Mouse (Mus musculus) heart, postnatal 14 days (tissue): ENCODE results near the gene Wbp2nl. TPM values are rescaled to one million over a fixed set of nuclear protein-coding genes. Genes with fewer than 3 reads are reported as not detected.
"Not testable (repeated sequence)": the region's sequence is repeated elsewhere in the genome, so short reads cannot be mapped to it uniquely, and the experiment has no call there.

Experiments used
- DNase-seq, 2 experiments: peaks; one replicate each; pipeline ENCODE4 v3.0.0; 2021 to 2022
- intact Hi-C: fragments of 180-260 bp; cut with DNase I; formaldehyde crosslinking; loops from one replicate; pipeline ENCODE4 v1.15.1; 2025
- total RNA-seq, 2 experiments: library from RNA; stranded (reverse); gene quantifications; 2 replicates each; pipeline ENCODE4 v1.2.3; 2021

Gene Wbp2nl
- total RNA-seq, 2 experiments from 2014 or later: not detected

DNA sequence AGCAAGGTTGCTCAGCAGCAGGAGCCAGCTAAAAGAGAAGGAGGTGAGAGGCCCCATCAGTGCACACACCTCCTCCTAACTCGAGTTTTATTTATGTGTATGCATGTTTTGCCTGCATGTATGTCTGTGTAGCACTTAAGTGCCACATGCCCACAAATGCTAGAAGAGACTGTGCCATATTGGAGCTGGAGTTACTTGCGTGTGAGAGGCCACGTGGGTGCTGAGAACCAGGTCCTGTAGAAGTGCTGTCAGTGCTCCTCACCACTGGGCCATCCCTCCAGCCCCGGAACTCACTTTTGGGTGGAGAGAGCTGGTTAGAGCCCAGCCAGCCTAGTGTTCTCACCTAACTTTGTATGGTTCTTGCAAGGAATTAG is 48.5 kb downstream of the Wbp2nl start:
- no peak for DNase-seq

DNA sequence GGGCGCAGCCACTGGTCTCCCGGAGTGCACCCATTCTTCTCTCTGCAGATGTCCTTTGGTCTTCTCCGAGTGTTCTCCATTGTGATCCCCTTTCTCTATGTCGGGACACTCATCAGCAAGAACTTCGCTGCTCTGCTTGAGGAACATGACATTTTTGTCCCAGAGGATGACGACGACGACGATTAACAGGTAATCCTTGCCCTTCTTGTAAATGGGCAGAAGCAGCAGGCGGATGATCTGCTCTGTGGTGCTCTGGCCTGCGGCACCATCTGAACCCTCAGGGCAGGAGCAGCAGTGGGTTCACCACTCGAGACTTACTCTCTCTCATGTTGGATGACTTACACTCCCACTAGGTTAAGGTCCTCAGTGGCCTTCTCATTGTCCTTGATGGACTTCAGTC is 49.1 kb downstream of the Wbp2nl start:
- intact Hi-C loops: no loop called here

More for the DNA sequence above, 48.5 kb downstream of the Wbp2nl start:
- intact Hi-C loops: no loop called here

DNA sequence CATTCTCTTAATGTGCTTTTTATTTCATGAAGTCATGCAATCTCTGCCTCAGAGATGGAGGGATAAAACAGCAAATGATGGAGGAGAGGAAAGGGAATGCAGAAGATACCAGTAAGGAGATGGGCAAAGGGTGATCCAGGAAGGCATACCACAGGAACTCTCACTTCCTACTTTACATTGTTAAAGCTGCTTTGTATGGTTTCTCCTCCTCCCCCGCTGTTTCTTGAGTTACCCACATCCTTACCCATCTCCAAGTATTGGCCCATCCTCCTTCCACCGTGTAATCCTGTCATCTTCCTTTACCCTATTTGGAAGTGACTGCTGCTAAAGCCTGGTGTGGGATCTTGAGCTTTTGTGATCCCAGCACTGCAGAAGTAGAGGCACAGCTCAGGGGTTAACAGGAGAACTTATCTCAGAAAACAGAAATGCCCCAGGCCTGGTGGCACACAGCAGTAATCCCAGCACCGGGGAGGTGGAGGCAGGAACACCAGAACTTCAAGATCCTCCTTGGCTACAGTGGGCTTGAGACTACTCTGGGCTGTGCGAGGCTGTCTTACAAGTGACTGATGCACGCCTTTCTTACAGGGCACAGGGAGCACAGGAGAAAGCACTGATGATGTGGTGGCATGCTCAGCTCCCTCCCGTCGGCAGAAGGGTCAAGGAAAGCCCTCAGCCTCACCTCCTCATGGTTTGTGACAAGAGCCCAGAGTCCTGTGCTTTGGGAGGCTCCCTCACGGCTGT is 49.7 kb downstream of the Wbp2nl start:
- no peak for DNase-seq
- intact Hi-C loops: no loop called here

More for the DNA sequence above, 49.1 kb downstream of the Wbp2nl start:
- DNase-seq: no peak

DNA sequence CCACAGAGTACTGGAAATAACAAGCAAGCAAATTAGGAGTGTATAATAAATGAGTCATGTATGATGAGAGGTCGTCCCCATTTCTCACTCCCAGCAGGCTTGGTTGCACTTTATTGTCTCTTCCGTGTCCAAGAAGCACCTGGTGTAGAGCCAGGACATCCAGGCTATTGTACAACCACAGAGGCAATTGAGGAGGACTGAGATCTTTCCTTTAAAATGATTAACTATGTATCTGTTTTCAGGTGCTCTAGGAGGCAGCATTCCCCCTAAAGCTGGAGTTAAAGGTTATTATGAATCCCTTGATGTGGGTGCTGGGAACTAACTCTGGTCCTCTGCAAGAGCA is 50.2 kb downstream of the Wbp2nl start:
- no peak for DNase-seq
- intact Hi-C loops: no loop called here

DNA sequence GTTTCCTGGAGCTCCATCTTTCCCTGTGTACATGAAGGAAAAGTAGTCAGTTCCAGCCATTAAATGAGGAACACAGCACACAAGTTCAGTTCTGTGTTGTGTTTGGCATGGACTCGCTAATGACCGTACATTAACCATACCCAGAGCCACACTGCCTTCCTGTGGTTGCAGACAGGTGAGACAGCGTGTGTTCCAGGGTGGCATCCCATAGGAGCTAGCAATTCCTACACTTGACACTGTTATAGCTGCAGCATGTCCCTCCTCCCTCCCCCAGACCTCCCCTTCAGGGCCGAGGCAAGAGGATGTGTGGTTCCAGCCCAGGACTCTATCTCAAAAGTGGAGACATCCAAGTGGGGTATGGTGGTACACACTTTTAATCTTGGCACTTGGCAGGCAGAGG is 51.6 kb downstream of the Wbp2nl start:
- no peak for DNase-seq
- intact Hi-C loops: no loop called here

DNA sequence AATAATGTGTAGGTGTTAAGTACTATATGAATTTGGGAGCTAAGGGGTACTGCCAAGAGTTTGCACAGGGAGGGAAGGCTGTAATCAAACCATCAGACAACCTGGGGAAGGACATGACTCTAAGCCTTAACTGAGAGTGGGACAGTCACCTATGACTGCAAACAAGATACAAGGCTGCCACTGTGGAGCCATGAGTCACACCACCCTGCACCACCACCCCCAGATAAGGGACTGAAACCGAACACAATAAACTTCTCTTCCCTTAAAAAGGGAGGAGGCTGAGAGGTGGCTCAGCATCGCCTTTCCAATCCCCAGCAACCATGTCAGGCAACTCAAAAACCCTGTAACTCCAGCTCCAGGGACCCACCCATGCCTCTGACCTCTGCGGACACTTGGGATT is 52.7 kb downstream of the Wbp2nl start:
- intact Hi-C loops: no loop called here
- DNase-seq: no peak

DNA sequence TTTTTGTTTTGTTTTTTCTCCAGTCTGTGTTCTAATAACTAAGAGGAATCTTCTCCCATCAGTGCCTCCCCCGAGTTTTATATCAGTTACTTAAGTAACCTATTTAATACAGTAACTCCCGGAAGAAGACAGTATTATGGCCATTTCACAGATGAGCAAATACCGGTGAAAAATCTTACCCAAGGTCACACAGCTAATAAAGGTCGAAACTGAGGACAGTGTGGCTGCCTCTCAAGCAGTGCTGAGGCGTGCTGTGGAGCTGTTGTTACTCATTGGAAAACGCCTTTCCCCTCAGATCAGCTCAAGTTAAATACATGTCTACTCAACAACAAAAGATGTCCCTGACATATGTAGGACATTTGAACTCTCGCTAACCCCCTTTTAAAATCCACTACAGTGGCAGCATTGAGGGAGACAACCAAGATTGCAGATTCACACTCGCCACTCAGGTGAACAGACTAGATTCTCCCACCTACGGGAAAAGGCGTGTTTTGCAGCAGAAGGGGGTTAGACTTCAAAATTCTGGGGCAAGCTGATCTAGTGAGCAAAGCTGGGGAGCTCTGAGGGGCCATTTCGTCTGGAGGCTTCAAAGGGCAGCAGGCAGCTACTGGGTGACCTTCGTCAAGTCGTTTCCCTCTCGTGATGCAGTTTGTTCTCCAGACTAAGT is 54.5 kb downstream of the Wbp2nl start:
- DNase-seq: no peak
- intact Hi-C loops: no loop called here

DNA sequence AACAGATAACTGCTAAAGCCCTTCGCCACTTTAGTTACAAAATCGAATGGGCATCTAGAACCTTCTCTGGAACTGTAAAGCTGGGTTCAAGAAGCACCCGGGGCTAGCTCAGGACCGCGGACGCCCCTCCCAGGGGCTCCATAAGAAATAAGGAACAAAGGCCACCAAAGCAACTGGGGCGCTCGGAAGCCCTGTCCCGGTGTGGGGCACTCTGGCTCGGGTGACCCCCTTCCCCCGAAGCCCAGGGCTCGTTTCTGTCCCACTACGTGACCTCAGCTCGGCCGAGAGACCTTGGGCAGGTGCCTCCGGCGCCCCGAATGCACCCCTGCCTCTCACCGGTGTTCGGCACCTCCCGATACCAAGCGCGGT is 55.0 kb downstream of the Wbp2nl start:
- no peak for DNase-seq
- intact Hi-C loops: loop anchor here (2.0 kb wide), 1 partner anchor 63 kb away; no protein-coding TSS in a partner anchor

DNA sequence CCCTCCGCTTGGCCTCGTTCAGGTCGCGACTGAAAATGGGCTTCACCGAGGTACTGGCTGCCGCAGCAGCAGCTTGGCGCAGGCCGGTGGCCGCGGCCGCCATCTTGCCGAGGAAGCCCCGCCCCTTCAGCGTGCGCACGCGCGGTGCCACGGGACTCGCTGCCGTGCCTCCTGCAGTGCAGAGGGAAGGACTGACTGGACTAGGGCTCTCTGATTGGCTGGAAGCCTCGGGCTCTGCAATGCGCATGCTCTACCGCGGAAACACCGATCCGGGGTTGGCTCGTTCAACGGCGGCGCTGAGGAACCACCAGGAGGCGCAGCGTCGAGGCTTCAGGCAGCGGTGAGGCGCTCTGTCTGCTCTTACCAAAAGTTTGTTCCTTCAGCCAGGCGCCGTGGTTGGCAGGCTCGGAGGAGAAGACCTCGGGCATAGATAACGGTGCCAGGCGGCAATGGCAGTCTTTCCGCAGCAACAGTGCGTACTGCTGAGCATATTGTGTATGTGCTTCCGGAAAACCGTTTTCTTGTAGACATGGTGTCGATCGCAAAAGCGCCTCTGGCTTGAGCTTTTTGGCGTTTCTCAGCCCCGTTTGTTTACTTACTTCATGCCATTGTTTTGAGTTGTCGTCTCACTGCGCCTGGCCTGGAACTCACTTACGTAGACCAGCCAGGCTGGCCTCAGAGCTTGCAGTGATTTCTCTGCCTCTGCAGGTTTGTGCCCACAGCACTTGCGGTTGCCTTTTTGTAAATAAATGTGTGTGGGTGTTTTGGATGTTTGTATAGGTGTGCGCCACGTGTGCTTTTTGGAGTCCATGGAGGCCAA is 55.6 kb downstream of the Wbp2nl start, which contains the start of gene Ndufa6:
Gene Ndufa6 (minus strand): TSS at position 197 of the 820 bp plus-strand sequence.
- intact Hi-C loops: loop anchor here (2.0 kb wide), 1 partner anchor 62 kb away; no protein-coding TSS in a partner anchor

DNA sequence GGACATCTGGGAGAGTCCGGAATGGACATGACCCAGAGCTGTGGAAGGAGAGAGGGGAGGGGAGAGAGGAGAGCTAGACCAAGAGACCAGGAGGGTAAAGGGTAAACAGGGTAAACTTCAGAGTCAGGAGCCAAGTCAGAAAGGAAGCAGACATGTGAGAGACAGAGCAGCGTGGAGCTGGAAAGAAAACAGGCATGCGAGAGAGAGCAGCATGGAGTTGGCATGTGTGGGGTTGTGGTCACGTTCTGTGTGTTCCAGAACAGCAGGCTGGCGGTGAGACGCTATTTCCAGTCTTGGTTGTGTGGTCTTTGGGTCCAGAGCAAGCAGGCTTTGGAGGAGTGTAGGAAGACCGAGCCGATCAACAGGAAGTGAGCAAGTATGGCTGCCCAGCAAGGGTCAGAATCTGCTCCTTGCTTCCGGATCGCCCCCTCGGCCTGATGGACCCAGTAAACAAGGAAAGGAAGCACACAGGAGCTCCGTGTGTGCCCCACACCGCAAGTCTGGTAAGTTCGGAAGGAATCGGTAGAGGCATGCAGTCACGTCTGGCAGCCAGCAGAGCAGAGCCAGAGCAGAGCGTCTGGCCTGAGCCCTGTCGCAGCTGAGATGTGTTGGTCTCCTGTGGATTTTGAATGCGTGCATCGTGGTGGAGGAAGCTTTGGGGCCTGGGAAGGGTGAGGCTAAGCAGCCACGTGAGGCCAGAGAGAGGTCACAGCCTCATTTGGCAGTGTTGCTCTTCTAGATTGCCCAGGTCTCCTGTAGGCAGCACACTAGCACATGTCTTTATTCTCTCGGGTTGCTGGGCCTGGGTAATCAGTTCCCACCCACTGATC is 59.9 kb downstream of the Wbp2nl start:
- peak in 1 of 2 experiments; percentile 36 for DNase-seq
- intact Hi-C loops: no loop called here

More for the DNA sequence above, 55.6 kb downstream of the Wbp2nl start, which contains the start of gene Ndufa6:
- peak; percentile 98 to 99 for DNase-seq

DNA sequence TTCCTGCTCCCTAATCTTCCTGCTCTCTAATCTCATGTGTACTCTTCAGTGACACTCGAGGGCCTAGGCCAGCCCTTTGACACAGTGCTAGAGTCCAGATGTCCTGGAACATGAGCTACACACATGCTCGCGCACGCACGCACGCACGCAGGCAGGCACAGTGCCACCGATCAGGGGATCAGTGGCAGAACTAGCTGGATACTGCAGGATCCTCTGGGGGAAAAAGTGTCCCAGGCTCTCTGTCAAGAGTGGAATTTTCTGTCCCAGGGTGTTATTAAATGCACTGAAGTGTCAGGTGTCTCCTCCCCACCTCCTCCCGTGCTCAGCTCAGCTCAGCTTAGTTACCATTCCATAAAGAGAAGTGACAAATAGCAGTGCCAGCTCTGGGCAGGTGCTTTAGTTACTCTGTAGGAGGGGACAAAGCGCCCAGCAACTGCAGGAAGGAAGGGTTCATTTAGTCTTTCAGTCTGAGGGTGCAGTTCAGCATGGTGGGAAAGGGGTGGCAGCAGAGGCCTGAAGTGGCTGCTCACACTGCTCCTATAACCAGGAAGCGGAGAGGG is 62.8 kb downstream of the Wbp2nl start:
- peak in 1 of 2 experiments; percentile 20 for DNase-seq
- intact Hi-C loops: no loop called here

DNA sequence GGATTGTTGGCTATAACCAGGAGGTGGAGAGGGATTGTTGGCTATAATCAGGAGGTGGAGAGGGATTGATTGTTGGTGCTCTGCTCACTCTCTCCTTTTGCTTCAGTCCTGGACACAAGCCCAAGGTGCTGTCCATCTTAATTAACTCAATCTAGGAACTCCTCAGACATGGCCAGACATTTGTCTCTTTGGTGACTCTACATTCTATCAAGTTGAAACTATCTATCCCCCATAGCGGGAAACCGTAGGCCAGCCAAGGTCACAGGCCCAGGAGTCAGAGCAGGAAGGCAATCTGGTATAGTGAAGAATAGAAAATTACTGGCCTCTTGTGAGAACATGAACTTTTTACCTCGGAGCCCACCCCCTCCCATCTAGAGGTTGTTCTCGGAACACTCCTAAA is 63.5 kb downstream of the Wbp2nl start:
- DNase-seq: peak in 1 of 2 experiments; percentile 1

DNA sequence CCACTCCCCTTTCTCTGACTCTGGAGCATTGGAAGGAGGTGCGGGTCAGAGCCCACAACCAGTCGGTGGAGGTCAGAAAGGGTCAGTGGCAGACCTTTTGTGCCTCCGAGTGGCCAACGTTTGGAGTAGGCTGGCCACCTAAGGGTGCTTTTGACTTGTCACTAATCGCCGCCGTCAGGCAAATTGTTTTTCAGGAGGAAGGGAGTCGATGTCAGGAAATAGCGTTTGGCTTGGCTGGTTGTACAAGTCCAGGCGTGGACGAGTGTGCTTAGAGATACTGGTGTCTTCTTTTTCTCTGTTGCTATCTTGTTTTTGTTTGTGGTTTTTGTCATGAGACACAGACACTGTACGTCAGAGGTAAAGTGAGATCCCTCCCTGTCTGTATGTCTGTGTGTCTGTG is 65.0 kb downstream of the Wbp2nl start:
- DNase-seq, intact Hi-C loops: not testable (repeated sequence)

More for the DNA sequence above, 63.5 kb downstream of the Wbp2nl start:
- intact Hi-C loops: no loop called here

Other genes with a start within 250 kb of the Wbp2nl start
- gene 4930407I10Rik, start 239.8 kb upstream of the Wbp2nl start, total RNA-seq: not detected
- gene Mei1, start 229.0 kb upstream of the Wbp2nl start, total RNA-seq: not detected
- 1 to 10 TPM; 4.8 to 5.8 TPM for gene Ccdc134, start 171.0 kb upstream of the Wbp2nl start, total RNA-seq
- 10 to 100 TPM; 18.7 to 22.6 TPM for gene Srebf2, start 151.8 kb upstream of the Wbp2nl start, total RNA-seq
- gene Shisa8, start 86.1 kb upstream of the Wbp2nl start, total RNA-seq: under 1 TPM; 0.14 to 0.34 TPM
- under 1 TPM; 0.24 TPM for gene Tnfrsf13c, start 74.6 kb upstream of the Wbp2nl start, total RNA-seq
- gene Cenpm, start 54.2 kb upstream of the Wbp2nl start, total RNA-seq: 1 to 10 TPM; 1.9 to 3.2 TPM
- gene 1500009C09Rik, start 46.6 kb upstream of the Wbp2nl start, total RNA-seq: not detected
- under 1 TPM; 0.17 to 0.24 TPM for gene Sept3, start 24.1 kb upstream of the Wbp2nl start, total RNA-seq
- 10 to 100 TPM; 28.9 to 33.4 TPM for gene Naga, start 40.0 kb downstream of the Wbp2nl start, total RNA-seq
- gene Pheta2, start 40.0 kb downstream of the Wbp2nl start, total RNA-seq: 1 to 10 TPM; 2.0 to 2.3 TPM
- 100 to 1,000 TPM; 197 to 205 TPM for gene Smdt1, start 40.0 kb downstream of the Wbp2nl start, total RNA-seq
- 100 to 1,000 TPM; 577 to 610 TPM for gene Ndufa6, start 55.4 kb downstream of the Wbp2nl start, total RNA-seq
- gene Cyp2d22, start 81.3 kb downstream of the Wbp2nl start, total RNA-seq: 10 to 100 TPM; 21.9 to 25.7 TPM
- not detected for gene Cyp2d11, start 95.1 kb downstream of the Wbp2nl start, total RNA-seq
- gene Cyp2d10, start 108.2 kb downstream of the Wbp2nl start, total RNA-seq: under 1 TPM in 1 of 2 experiments, not detected in 1; 0.43 TPM
- gene Cyp2d9, start 134.5 kb downstream of the Wbp2nl start, total RNA-seq: not detected